Mouse (Mus musculus): ENCODE measurements around the gene Cd3eap. TPM values are rescaled to one million over a fixed set of nuclear protein-coding genes. Genes with fewer than 3 reads are reported as not detected.

Gene Cd3eap
- total RNA-seq (2014; fragmentation: Nextera tagmentation) (20.3 and 26.1 TPM in 2 replicates), total RNA-seq (2017) (23.2 and 39.9 TPM in 2 replicates)

DNA sequence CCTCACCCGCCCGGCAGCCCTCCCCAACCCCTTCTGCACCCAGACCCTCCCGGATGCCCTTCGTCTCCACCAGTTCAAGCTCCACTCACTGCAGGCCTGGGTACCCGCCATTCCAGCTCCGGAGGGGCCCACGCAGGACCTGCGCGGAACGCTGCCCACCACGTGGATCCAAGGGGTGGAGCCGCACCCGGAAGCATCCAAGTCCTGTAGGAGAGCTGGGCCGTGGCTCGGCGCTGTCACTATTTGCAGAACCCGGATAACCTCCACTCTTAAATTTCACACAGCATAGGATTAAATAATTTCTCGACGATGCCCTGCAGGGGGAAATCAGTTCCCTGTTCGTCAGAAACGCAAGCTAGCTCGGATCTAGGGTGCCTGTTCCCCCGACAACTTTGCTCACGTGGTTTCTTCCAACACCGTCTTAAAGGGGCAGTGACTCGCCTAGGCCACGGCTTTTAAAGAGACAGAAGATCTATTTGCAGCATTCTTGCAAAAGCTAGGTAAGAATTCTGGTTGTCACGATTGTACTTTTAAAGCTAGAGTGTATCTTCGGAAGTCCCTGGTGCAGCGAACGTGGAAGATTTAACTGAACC, at the start of gene Cd3eap, which contains the start of gene Ppp1r13l:
TSS of gene Cd3eap (minus strand) at position 185 of the 593 bp plus-strand sequence.
TSS of gene Ppp1r13l (plus strand) at position 451 of the 593 bp plus-strand sequence.
- ATAC-seq (replicated peaks; ENCODE audit: poor library complexity, severe bottlenecking): peak; percentile 43

DNA sequence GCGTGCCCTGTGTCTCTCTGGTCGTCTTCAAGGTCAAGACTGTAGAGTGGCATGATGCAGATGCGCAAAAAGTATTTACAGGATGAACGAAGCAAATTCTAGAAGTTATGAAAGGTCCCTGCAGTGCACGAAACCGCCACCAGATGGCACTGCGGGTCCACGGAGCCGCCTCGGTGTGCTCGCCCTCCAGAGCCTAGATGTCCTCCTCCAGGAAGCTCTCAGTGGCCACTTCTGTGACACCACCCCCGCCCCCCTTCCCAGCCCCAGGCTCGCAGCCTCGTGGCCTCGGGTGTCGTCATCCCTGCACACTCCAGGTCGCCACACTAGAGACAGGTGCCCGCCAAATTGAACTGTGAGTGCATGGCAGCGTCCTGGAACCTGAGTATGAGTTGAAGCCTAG, 46.1 kb upstream of the Cd3eap start:
- peak; percentile 92 for ATAC-seq (replicated peaks; ENCODE audit: poor library complexity, severe bottlenecking)

GRCm38 (mm10) chr7:19404476-19404875, 45.2 kb upstream of the Cd3eap start, which contains the start of gene Ckm:
Gene Ckm (plus strand): TSS chr7:19404776.
- ATAC-seq (replicated peaks; ENCODE audit: poor library complexity, severe bottlenecking): no peak

- ATAC-seq (replicated peaks; ENCODE audit: poor library complexity, severe bottlenecking): peak; percentile 70
Measured at GRCm38 (mm10) chr7:19403731-19404296, 44.5 kb upstream of the Cd3eap start, which contains the start of gene Klc3. Gene Klc3 (minus strand): TSS chr7:19404104.

- no peak for ATAC-seq (replicated peaks; ENCODE audit: poor library complexity, severe bottlenecking)
Measured at GRCm38 (mm10) chr7:19402535-19403112, 43.3 kb upstream of the Cd3eap start.

- no peak for ATAC-seq (replicated peaks; ENCODE audit: poor library complexity, severe bottlenecking)
Measured at GRCm38 (mm10) chr7:19400946-19401345, 41.7 kb upstream of the Cd3eap start.

DNA sequence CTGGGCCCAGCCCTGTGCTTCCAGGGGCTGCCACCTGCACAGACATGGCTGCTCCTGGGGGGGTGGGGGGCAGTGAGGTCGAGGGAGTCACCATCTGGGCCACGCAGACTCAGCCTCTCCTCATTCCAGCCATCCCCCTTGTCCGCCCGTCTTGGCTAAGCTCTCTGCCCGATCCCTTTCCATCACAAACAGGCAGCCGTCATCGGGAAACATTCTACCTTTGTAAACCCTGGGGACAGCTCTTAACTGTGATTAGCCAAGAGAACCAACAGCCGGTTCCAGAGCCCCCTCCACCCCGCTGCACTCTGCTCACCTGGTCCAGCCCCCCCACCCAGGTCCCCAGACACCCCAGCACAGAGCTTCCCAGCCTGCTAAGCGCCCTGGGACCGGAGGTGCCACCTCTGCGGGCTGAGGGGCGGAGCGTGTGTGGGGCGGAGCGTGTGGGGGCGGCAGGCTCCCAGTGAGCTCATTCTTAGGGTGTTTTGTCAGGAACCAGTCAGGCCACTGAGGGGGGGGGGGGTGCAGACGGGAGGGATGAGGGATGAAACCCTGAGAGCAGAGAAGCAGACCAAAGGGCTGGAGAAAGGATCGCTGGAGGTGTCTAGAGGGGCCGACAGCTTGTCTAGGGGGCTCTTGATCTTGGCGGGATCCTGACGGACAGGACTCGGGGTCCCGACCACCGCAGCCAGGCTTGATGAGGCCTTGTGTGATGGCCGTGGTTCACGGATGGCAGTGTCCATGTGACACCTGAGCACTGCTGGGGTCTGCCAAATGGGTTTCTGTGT, 40.4 kb upstream of the Cd3eap start:
- ATAC-seq (replicated peaks; ENCODE audit: poor library complexity, severe bottlenecking): peak; percentile 75

GRCm38 (mm10) chr7:19394484-19394883, 35.2 kb upstream of the Cd3eap start:
- ATAC-seq (replicated peaks; ENCODE audit: poor library complexity, severe bottlenecking): no peak

GRCm38 (mm10) chr7:19388699-19389413, 29.6 kb upstream of the Cd3eap start:
- ATAC-seq (replicated peaks; ENCODE audit: poor library complexity, severe bottlenecking): no peak

GRCm38 (mm10) chr7:19383708-19384107, 24.4 kb upstream of the Cd3eap start:
- no peak for ATAC-seq (replicated peaks; ENCODE audit: poor library complexity, severe bottlenecking)

DNA sequence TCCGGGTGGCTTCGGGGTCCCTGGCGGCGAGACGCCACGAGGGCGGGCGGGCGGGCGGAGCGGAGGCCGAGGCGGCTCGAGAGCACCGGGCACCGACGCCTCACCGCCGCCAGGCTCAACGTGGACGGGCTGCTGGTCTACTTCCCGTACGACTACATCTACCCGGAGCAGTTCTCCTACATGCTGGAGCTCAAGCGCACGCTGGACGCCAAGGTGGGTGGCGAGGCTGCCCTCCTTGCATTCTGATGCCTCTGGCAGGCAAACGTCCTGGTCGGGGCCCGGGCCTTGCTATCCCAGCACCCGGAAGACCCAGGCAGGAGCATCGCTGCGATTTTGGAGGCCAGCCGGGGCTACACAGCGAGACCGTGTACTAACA, 22.9 kb upstream of the Cd3eap start:
- ATAC-seq (replicated peaks; ENCODE audit: poor library complexity, severe bottlenecking): peak; percentile 72

GRCm38 (mm10) chr7:19381377-19382165, 22.3 kb upstream of the Cd3eap start, which contains the start of gene Ercc2:
Gene Ercc2 (plus strand): TSS chr7:19382010.
- ATAC-seq (replicated peaks; ENCODE audit: poor library complexity, severe bottlenecking): peak; percentile 99

- no peak for ATAC-seq (replicated peaks; ENCODE audit: poor library complexity, severe bottlenecking)
Measured at GRCm38 (mm10) chr7:19378049-19378448, 18.8 kb upstream of the Cd3eap start.

DNA sequence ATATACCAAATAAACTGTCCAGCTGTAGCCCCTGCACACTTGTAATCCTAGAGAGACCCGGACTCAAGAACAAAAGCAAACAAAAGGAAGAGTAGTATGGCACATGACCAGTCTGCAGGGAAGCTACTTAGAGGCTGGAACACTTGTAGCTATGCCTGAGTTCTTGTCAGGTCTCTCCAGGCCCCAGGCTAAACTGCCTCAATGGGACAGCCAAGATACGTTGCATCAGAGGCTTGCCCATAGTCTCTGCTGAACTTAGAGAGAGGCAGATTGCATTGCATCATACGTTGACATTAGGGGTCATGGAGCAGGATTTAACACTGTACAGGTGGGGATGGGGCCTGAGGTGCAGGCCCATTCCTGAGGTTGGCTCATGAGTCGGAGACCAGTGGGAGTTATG, 16.7 kb upstream of the Cd3eap start:
- ATAC-seq (replicated peaks; ENCODE audit: poor library complexity, severe bottlenecking): no peak

GRCm38 (mm10) chr7:19375368-19375767, 16.1 kb upstream of the Cd3eap start:
- no peak for ATAC-seq (replicated peaks; ENCODE audit: poor library complexity, severe bottlenecking)

DNA sequence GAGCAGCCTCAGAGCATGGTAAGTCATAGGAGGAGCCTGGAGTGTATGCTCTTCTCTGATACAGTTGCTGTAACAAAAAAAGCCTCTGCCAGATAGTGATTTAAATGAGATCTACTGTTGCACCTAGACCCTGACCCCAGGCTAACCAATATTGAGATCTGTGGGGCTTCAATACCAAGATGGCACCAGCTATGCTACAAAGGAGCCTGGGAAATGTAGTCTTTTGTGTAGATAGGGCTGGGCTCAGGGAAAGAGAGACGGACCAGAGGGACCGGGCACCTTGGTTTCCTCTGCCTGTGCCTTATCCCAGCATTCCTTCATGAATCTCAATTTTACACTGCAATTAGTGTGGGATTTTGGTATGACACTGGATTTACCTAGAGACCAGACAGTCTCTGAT, 14.1 kb upstream of the Cd3eap start:
- no peak for ATAC-seq (replicated peaks; ENCODE audit: poor library complexity, severe bottlenecking)

- peak; percentile 92 for ATAC-seq (replicated peaks; ENCODE audit: poor library complexity, severe bottlenecking)
Measured at GRCm38 (mm10) chr7:19369823-19370425, 10.6 kb upstream of the Cd3eap start.

GRCm38 (mm10) chr7:19368380-19368779, 9.1 kb upstream of the Cd3eap start:
- 0 out of 2 replicates have a peak, but pooled peaks have one; percentile 13 for ATAC-seq (replicated peaks; ENCODE audit: poor library complexity, severe bottlenecking)

DNA sequence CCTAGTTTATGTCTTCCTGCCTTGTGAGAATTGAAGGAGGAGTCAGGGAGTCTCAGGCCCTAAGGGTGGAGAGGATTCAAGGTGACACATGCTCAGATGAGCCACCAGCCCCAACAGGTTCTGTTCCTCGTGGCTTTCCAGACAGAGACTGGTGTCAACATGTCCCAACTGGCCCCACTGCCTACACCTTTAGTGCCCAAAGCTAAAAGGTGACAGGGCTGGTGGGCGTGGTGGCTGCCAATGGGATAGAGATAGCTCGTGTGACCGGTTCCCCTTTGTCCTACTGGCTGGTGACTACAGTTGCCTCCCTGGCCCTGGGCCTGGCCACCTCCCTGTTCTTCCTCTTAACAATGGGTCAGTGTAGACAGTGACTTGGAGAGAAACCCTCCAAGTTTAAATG, 6.1 kb upstream of the Cd3eap start:
- ATAC-seq (replicated peaks; ENCODE audit: poor library complexity, severe bottlenecking): no peak
